Mouse (Mus musculus) cerebellum, adult 2 months (tissue): Measurements from ENCODE around the gene Gpank1. TPM values are rescaled to one million over a fixed set of nuclear protein-coding genes. Genes with fewer than 3 reads are reported as not detected.

ENCODE experiments used
- DNase-seq, 2 experiments: peaks; one replicate each; pipeline ENCODE4 v3.0.0; 2021
- H3K27ac ChIP-seq: fragments of 200-500 bp; 2 replicates; pipeline ENCODE4 v1.5.1; 2012; ENCODE audit warnings: low read length, control low read depth, inconsistent platforms; ENCODE audit not compliant: insufficient read depth
- H3K27me3 ChIP-seq: fragments of 200-500 bp; 2 replicates; pipeline ENCODE4 v1.6.1; 2012; ENCODE audit warnings: inconsistent platforms, mild to moderate bottlenecking, low read length, moderate library complexity; ENCODE audit not compliant: control insufficient read depth, insufficient read depth
- H3K4me1 ChIP-seq: fragments of 200-500 bp; 2 replicates; pipeline ENCODE4 v1.6.1; 2011; ENCODE audit warnings: low read length; ENCODE audit not compliant: control insufficient read depth, insufficient read depth
- H3K4me3 ChIP-seq: fragments of 200-500 bp; replicated peaks from 2 replicates; pipeline ENCODE3; 2011; ENCODE audit warnings: mild to moderate bottlenecking, low read depth, low read length, control low read depth; ENCODE audit not compliant: insufficient read depth
- CTCF ChIP-seq: fragments of 200-500 bp; IDR thresholded peaks from 2 replicates; pipeline ENCODE4 v1.5.1; 2011; ENCODE audit warnings: low read depth, mild to moderate bottlenecking, control low read depth, low read length, moderate library complexity, borderline replicate concordance; ENCODE audit not compliant: insufficient read depth
- POLR2A ChIP-seq: fragments of 200-500 bp; IDR thresholded peaks from 2 replicates; pipeline ENCODE4 v1.6.1; 2011; ENCODE audit warnings: low read length, control low read depth, borderline replicate concordance; ENCODE audit not compliant: insufficient read depth
- WGBS: fragments of 180-500 bp; shearing (Covaris S2); methylation state at CpG from one replicate; pipeline ENCODE4 v1.1.7; 2018; 5-methylcytosine and 5-hydroxymethylcytosine counted together
- polyA plus RNA-seq: library from polyadenylated mRNA; depleted of rRNA; stranded (reverse); fragments of >200 nt; gene quantifications from 2 replicates; pipeline ENCODE4 v1.2.3, GENCODE M21; 2012

The Gpank1 gene
- polyA plus RNA-seq, 1 experiment = 32.7 TPM

DNA sequence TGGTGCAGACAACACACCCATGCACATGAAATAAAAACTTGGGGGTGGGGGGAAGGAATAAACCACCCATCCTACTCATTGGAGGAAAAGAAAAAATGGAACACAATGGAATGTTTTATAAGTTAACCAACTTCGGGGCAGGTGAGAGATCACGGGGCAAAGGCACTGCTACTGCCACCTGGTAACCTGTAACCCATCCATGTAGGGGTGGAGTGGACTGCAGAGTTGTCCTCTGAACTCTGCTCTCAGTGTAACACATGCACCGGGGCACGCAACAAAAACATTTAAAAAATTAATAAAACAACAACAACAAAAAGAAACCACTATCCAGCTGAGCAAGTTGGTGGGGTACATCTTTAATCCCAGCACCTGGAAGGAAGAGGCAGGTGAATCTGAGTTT lies 30.9 kb downstream of the Gpank1 start:
- WGBS = 92% methylated on average over 4 of the region's 4 CpGs

DNA sequence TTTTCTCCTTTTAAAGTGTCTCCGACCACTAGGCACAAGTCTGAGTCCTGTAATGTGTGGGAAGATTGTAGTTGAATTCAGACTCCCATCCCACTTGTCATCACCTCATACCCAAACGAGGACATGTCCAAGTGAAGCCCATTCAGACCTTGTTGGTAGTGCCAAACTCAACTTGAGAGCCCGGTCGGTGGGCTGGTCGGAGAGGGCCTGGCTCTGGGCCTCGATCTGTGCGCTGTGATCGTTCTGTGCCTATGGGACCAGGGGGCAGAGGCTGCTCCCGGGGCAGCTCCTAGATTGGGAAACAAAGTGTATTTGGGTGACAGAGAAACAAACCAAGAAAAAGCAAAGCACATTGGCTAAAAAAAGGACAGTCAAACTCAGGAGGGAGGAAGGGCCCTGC lies 31.8 kb downstream of the Gpank1 start:
- DNase-seq = no peak
- no peaks in the 10 kb centered on the region for H3K4me1 ChIP-seq
- H3K27me3 ChIP-seq = no peaks in the 10 kb centered on the region
- TF ChIP-seq POLR2A = no peak
- TF ChIP-seq CTCF = no peak
- H3K27ac ChIP-seq = no peak overlapping the region
- 70% methylated on average over 9 of the region's 9 CpGs for WGBS
- no peak overlapping the region for H3K4me3 ChIP-seq

More for the DNA sequence above, 30.9 kb downstream of the Gpank1 start:
- no peaks in the 10 kb centered on the region for H3K4me1 ChIP-seq
- H3K27me3 ChIP-seq = no peaks in the 10 kb centered on the region
- no peak overlapping the region for H3K27ac ChIP-seq
- no peak overlapping the region for H3K4me3 ChIP-seq
- DNase-seq = no peak
- TF ChIP-seq CTCF (no peak), POLR2A (no peak)

DNA sequence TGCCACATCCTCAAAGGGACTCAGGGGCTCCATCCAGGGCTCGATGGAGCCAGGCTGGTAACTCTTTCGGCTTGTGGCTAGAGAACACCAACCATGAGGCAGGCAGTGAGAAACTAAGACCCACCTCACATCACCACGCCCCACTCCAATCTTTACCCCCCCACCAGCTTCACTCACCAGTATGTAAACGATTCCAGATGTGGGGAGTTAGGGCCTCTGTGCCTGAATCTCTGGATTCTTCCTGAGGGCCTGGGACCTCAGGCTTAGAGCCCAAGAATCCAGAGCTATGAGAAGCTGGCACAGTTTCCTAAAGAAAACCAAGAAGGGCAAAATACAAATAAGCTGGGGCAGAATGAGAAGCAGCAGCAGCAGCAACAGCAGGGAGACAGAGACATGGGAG lies 32.7 kb downstream of the Gpank1 start:
- WGBS = 84% methylated on average over 4 of the region's 4 CpGs
- Histone ChIP-seq H3K4me3 (no peak overlapping the region), H3K27ac (no peak overlapping the region), H3K4me1 (no peaks in the 10 kb centered on the region), H3K27me3 (no peaks in the 10 kb centered on the region)
- no peak for TF ChIP-seq POLR2A
- no peak for TF ChIP-seq CTCF
- no peak for DNase-seq

DNA sequence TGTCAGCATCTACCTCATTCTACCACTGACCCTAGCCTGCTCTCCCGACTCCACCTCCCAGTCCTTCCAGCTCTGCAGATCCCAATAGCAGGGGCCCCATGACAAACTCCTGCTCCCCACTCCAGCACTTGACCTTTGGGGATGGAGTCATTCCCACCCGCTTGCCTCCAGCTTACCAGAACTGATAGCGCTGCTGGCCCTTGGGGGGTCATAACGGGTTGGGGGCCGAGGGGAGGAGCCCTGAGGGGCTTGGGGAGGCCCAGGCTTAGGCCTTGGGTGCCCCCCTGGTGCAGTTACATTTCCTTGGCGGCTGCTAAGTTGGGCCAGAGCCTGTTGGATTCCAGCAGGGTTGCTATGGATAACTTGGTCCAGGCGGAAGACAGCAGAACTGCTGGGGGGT lies 33.4 kb downstream of the Gpank1 start:
- DNase-seq = no peak
- no peaks in the 10 kb centered on the region for H3K27me3 ChIP-seq
- no peak overlapping the region for H3K4me3 ChIP-seq
- H3K27ac ChIP-seq = no peak overlapping the region
- no peaks in the 10 kb centered on the region for H3K4me1 ChIP-seq
- TF ChIP-seq CTCF (no peak), POLR2A (no peak)
- WGBS = 34% methylated on average over 7 of the region's 7 CpGs

DNA sequence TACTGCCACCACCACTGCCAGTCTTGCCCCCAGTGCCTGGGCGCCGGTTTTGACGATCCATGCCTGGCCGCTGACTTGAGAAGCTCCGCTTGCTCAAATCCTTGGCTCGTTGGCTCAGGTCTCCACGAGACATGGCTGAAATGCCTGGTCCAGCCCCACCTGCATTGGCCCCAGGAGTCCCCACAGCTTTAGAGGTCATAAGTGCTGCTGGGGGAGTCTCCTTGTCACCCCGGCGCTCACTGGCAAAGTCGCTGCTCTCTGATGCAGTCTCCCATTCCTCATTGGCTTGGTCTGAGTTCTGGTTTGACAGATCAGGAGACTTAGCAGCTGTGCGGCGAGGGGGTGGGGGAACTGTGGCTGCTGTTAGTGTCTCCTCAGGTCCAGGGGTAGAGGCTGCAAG lies 34.2 kb downstream of the Gpank1 start:
- WGBS = 72% methylated on average over 12 of the region's 12 CpGs
- no peak overlapping the region for H3K4me3 ChIP-seq
- TF ChIP-seq POLR2A (no peak), CTCF (no peak)

DNA sequence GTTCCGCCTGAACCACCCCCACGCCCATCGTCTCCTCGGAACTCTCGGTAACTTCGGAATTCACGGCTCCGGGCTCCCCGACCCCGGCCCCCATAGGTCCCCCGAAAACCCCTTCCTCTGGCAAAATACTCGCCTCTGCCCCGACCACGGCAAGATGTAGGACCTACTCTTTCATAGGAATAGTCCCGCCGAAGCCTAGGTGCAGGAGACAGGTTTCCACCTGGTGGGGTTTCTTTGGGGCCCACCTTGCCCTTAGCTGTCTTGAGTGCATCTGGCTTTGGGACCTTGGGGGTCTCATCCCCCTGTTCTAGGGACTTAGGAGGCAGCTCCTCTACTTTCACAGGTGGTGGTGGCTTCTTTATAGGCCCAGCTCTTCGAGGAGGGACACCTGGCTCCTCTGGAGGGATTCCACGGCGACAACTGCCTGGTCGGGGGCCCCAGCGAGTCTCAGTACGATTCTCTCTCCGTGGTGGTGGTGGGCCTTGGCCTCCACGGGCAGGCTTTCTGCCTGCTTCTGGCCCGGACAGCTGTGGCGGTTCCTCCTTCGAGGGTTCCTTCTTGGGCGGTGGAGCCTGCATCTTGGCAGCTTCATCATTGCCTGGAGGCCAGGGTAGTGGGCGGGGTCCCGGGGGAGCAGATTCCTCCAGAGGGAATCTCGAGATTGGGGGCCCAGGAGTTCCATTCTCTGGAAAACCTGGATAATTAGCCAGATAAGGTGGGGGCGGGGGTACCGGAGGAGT lies 35.4 kb downstream of the Gpank1 start:
- Histone ChIP-seq H3K4me1 (peaks cover 6% of the 10 kb centered on the region; the same call in 1 of the 2 replicates), H3K4me3 (no peak overlapping the region), H3K27ac (no peak overlapping the region), H3K27me3 (no peaks in the 10 kb centered on the region)
- TF ChIP-seq POLR2A (no peak), CTCF (no peak)
- DNase-seq = no peak
- 76% methylated on average over 33 of the region's 33 CpGs for WGBS

More for the DNA sequence above, 34.2 kb downstream of the Gpank1 start:
- H3K27me3 ChIP-seq = no peaks in the 10 kb centered on the region
- H3K27ac ChIP-seq = no peak overlapping the region
- H3K4me1 ChIP-seq = no peaks in the 10 kb centered on the region
- DNase-seq = no peak

DNA sequence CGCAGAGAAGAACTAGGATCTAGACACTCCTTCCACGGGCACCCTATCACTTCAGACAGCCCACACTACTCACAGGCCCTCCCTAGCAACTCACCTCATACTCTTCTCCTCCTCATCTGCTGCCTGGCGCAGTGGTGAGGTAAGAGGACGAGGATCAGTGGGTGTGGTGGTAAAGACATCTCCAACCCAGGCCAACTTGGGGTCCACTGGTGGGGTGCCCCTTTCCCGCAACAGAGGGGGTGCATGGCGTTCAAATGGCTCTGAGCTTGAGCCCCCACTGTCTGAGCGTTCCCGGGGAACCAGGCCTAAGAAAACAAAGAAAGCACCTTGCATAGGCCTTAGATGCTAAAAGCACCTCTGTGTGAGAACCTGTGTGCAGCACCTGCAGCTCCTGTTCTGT lies 36.0 kb downstream of the Gpank1 start:
- no peak overlapping the region for H3K27ac ChIP-seq
- H3K4me1 ChIP-seq = peaks cover 10% of the 10 kb centered on the region; the same call in 1 of the 2 replicates
- no peak overlapping the region for H3K4me3 ChIP-seq
- 87% methylated on average over 8 of the region's 8 CpGs for WGBS
- H3K27me3 ChIP-seq = no peaks in the 10 kb centered on the region
- TF ChIP-seq POLR2A (no peak), CTCF (no peak)
- no peak for DNase-seq

DNA sequence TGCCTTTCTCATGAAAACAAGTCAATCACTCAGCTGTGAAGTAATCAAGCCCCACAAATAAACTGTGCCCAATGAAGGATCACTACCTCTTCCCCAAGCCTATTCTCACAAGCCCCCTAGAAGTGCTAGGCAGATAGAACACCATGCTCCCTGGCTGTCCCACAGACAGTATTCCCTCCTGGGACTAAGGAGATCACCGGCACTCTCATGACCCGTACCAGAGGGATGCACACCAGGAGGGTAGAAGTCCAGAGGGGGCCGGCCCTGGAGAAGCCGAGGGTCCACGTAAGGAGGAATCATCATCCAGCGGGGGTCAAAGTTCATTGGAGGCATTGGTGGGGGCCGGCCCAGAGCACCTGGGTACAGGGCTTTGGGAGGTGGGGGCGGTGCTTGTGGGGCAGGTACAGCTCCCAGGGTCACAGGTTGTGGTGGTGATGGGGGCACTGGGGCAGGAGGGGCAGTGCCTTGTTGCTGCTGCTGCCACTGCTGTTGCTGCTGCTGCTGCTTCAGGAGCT lies 36.5 kb downstream of the Gpank1 start:
- Histone ChIP-seq H3K4me1 (peaks cover 13% of the 10 kb centered on the region; the same call in 1 of the 2 replicates), H3K27me3 (no peaks in the 10 kb centered on the region), H3K27ac (no peak overlapping the region), H3K4me3 (no peak overlapping the region)
- WGBS = 86% methylated on average over 8 of the region's 8 CpGs
- TF ChIP-seq CTCF (no peak), POLR2A (no peak)
- no peak for DNase-seq
